Mouse (Mus musculus) gonadal fat pad, adult 2 months (tissue): ENCODE results near the gene Sema3f. TPM values are rescaled to one million over a fixed set of nuclear protein-coding genes. Genes with fewer than 3 reads are reported as not detected.

ENCODE experiments used
- DNase-seq: peaks from one replicate; pipeline ENCODE4 v3.0.0-alpha.2; 2012; ENCODE audit warnings: low read depth
- polyA plus RNA-seq: library from polyadenylated mRNA; depleted of rRNA; stranded (reverse); fragments of >200 nt; gene quantifications from 2 replicates; pipeline ENCODE4 v1.2.3, GENCODE M21; 2012

Sema3f gene
- polyA plus RNA-seq, 1 experiment, result 64.0 TPM

DNA sequence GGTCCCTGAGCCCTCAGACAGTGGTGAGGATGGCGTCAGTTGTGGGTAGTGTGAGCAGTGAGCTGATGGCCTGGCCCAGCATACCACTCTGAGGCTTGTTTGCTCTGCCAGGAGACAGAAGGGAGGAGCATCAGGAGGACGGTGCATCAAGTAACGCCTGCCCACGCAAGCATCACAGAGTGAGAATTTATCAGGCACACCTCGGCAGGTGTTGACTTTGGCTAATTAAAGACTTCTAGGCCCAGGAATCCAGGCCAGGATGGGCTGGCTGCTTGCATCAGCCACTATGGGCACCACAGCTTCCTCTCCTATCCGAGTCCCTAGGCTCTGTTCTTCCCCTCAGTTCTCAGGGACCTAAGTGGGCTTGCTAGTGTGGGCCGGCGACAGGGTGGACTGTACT lies 47.9 kb downstream of the Sema3f start:
- DNase-seq, result no peak

DNA sequence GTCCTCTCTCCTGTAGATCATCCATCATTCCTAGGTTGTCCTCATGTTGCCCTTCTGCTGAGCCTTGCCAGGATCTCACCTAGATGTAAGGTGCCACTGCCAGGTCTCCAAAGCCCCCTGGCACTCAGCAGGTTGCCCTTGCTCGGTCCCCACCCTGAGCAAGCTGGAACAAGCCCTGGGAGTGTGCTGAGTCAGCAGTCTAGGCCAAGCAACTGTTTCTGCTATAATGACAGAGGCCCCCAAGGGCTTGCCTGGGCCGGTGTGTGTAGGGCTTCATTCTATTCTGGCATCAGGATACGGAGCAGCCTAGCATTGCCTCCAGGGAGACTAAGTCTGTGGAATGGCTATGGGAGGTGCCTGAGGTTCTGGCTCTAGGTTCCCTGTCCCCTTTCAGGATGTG lies 49.5 kb downstream of the Sema3f start:
- DNase-seq, result no peak

DNA sequence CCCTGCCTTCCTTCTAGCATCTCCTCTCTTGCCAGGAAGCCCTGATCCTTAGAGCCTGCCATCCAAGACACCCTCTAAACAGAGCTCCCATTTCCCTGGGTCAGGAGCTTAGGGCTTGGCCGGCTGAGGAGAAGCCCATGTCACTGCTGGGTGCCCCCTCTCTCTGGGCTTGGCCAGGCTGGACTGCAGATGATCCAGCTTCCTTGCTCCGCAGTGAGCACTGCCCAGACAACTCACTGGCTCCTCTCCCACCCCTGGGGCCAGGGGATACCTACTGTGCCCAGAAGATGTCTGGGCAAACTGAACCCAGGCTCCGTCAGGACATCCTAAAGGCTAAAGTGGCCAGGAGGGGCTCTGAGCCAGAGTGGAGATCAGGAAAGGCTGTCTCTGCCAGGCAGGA lies 50.3 kb downstream of the Sema3f start:
- DNase-seq, result no peak

DNA sequence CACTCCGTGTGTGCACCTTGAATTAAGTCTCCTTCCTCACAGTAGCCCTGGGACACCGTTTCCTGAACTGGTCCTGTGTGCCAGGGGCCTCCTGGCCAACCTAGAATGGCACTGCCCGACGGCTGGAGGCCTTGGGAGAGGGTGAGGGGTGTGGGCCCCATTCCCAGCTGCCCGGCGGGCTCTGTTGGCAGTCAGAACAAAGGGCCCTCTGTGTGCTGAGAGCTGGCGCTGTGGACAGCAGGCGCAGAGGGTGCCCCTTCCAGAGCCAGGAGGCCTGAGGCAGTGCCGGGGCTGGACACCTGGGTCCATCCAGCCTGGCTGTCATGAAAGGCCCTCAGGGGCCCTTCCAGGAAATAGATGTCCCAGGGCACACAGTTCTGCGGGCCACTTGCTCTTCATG lies 50.7 kb downstream of the Sema3f start:
- DNase-seq, result no peak

DNA sequence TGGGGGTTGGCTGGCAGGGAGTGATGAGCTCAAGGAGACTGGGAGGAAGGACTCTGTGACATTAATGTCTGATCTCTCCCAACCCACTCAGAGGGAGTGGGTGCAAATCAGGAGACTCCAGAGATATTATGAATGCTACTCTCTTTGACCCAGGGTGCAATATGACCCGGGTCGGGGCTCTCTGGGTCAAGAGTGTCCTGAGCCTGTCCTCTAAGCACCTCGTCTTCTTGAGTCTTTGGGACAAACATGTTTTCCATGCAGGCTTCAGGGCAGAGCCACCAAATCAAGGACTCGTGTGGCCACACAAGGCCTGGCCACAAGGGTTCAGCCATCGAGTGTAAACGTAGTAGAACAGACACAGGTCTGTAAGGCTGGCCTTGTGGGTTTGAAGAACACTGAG lies 52.2 kb downstream of the Sema3f start:
- DNase-seq, result no peak

DNA sequence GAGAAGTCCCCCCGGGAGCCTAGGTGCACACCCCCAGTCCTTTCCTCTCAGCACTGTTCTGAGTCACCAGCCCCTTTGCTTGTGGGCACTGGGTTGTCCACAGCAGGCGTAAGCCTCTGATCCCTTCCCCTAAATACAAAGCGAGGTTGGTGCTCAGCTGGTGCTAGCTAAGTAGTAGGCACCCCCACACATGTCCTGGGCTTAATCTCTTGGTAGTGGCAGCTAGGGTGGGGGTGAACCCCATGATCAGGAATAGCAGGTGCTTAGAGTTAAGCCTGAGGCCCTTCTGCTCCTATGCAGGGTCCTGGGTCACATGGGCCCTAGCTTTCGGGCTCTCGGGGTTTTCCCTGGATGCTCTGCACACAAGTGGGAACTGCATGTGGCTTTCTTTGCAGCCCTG lies 53.1 kb downstream of the Sema3f start:
- DNase-seq, result no peak

DNA sequence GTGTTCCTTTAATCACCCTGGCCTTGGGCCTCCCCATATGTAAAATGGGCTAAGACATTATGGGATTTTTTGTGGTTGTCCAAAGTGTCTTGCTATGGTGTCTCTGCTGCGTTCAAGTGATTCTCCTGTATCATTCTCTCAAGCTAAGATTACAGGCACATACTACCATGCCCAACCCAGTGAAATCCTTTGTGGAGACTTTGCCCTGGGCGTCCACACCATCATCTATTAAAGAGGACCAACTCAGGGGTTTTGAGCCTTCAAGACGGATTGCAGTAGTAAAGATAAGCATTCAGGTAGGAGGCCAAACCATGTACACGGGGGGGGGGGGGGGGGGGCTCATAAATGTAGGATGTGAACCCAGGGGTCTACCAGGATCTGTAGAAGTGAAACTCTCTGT lies 55.7 kb downstream of the Sema3f start:
- DNase-seq, result no peak

DNA sequence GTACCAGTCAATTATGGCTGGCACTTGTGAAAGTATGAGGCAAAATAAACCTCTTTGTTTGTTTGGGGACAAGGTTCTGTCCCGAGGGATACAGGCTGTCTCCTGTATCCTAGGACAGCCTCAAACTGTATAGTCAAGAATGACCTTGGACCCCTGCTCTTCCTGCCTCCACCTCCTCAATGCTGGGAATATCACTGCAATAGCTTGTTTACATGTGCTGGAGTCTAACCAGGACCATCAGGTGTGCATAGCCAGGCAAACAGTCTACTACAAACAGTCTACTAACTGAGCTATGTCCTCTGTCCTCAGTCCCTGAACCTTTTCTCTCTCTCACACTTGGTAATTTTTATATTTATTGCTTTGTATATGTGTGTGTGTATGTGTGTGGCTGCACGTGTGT lies 56.8 kb downstream of the Sema3f start:
- DNase-seq, result no peak

DNA sequence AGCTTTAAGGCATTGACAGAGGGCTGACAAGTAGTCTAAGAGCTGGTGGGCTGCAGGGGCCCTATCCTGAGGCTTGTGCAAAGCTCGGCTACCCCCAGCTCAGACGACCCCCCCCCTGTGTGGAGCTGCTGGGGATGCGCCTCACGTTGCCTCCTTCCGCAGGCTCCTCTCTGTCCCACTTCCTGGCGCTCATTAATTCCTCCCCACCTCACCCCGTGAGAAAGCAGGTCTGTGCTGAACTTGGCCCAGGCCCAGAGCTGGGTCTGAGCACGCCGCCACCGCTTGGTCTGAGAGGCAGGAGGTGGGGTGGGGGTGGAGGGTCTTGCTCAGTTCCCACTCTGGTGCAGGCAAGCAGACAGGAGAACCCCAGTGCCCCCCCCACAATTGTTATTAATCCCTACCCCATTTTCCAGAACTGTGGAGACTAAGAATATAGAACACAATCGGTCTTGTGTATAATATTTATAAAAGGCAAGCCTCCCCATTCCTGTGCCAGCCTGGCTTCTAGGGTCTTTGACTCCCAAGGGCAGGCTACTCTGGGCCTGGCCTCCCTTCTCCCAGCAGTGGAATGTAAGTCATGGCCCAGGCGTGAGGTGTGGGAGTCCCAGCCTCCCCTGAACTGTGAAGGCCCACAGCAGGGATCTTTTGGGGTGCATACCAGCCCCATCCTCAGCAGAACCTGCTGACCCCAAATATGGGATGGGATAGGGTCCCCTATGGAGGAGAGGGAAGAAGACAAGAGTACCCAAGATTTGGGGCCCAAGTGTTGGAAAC lies 59.4 kb downstream of the Sema3f start:
- DNase-seq, result no peak

DNA sequence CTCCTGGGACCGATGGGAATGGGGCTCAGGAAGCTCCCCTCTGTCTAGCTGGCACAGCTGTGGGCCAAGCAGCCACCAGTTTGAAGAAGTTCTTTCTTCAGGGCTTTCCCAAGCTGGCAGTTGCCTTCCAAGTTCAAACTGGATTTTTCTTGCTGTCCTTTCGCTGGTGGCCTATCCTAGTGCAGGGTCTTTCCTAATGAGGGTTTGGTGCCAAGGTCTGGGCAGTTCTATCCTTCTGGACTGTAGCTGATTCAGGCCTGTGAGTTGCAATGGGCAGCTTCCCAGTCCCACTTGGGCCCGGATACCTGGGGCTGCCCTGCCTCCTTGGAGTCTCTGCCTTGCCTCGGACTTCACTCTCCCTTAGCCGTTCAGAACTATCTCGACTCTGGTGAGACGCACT lies 60.0 kb downstream of the Sema3f start:
- DNase-seq, result no peak

DNA sequence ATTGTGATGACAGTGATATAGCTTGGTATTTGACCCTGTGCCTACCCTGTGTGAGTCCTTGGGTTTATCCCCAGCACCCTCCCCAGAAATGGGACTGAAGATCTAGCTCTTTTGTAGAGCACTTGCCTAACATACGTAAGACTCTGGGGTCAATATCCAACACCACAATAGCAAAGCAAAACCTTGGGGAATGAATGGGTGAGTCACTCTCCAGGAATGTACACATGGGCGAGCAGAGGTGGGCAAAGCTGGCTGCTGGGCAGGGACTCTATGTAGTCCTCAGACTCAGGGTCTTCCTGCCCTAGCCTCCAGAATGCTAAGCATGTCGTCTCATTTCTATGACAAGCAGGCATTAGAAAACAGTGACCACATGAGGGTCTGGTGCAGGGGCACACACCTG lies 61.5 kb downstream of the Sema3f start:
- no peak for DNase-seq

DNA sequence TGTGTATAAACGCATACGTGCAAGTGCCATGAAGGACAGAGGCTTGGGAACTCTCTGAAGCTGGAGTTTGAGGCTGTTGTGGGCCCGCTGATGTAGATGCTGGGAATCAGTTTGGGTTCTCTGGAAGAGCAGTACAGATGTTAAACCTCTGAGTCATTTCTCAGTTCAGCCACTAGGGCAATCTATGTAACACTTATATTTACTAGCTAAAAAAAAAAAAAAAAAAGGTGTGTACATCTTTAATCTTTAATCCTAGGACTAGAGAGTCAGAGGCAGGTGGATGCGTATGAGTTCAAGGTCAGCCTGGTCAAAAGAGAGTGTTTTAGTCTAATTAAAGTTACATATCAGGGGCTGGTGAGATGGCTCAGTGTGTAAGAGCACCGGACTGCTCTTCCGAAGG lies 63.3 kb downstream of the Sema3f start:
- no peak for DNase-seq

DNA sequence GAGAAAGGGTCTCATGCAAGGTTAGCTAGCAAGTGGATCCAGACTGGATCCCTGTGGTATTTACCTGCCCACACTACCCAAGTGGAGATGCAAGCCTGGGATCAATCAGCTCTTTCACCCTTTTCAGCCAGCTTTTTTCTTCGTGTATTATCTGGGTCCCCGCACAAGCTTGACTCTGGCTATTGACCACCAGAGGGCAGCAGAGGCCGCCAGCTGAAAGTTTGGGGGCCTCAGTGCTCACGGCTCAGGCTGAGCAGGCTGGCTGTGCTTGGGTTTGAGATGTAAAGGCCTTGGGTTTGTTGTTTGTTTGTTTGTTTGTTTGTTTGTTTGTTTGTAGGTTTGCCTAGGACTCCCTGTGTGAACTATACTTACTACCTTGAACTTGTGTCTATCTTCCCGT lies 64.7 kb downstream of the Sema3f start:
- no peak for DNase-seq

DNA sequence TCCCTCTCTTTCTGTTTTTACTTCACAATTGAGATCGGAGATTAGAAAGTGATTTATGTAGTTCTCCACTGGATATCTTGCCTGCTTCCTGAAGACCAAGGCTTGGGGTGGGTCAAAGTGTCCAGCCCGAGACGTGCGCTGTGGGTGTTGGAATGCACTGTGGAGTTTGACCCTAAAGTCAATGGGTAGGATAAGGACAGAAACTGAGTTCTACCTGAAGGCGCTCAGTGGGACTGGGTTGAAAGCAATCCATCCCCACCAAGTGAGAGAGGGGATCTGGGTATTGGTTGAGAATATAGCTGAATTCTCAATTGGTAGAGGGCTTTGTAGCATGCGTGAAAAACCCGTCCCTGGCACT lies 65.1 kb downstream of the Sema3f start:
- DNase-seq, result no peak

DNA sequence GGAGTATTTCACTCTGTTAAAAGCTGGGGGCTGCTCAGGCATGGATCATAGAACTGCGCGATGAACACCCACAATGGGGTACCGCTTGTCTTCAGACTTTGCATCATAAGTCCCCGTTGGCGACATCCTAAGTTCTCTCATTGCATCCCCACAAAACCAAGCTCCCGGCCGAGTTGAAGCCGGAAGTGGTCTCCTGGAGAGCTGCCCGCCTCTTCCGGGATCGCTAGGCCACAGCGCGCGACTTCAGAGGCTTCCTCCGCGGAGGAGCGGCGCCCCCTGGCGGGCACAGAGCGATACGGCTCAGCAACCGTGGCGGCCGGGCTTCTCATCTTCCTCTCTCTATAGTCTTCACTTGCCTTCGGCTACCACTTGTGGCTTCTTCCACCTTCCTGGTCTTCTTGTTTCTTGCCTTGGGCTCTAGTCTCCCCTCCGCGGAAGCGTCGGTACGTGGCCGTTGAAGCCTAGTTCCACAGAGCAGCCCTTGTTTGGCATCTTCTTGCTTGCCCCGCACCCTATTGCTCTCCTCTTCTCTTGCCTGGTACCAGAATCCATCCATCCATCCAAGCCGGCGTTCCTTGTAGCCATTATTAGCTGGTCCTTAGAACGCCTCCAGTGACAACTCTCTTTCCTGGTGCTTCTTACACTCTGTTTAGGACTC lies 65.7 kb downstream of the Sema3f start:
- no peak for DNase-seq

DNA sequence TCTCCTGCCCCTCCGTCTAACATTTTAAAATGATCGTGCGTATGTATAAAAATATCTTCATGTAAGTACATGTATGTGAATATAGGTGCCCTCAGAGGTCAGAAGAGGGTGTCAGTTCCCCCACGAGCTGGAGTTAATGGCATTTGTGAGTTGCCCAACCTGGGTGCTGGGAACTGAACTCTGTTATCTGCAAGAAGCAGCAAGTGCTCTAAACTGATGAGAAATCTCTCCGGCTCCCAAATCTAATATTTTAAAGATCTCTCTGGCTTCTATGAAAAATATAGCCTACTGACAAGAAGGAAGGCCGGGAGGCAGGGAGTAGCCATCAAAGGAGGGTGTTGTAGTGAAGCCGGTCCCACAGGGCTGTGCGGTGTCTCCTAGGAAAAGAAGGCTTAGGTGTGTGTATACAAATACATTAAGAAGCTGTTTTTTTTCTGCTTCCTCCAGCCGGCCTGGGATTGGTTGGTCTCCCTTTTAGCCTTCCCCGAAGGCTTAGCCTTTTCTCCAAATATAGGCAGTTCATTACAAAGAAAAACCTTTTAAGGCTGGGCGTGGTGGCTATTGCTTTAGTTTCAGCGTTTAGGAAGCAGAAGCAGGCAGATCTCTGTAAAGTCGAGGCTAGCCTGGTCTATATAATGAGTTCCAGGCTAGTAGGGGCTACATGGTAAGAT lies 66.6 kb downstream of the Sema3f start:
- no peak for DNase-seq

DNA sequence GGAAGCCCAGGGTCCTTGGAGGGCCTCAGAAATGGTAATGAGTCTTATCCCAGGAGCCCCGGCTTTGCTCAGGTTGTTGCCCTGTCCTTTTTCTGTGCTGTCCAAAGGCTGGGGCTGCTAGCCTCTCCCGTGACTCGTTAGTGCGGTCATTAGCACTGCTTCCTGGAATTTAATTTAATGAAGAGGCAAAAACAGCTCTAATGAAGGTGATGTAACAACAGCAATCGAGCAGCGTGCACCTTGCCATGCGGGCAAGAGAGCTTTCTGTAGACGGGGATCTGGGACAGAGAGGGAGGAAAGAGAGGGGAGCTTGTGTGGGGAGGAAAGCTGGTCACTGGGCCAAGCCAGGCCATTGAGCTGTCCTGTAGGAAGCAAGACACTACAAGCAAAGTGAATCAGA lies 68.6 kb downstream of the Sema3f start:
- DNase-seq, result no peak

DNA sequence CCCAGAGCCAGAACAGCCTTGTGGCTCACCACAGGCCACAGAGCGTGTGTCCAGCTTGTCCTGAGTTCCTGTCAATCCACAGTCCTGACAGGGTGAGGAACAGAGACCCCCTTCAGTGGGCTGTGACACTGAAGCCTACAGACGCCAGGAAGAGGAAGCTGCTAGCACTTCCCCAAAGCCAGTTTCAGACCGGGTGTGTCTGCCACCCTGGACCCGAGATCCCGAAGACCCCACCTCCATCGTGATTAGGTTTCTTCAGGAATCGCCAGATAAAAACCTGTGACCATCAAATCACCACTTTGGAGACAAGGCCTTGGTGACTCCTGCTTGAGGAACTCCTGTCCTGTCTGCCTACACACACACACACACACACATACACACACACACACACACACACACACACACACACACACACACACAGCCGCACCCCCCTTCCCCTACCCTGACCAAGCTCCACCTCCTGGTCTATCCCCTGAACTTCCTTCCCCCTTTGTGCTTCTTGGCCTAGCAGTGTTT lies 70.0 kb downstream of the Sema3f start:
- DNase-seq, result no peak

DNA sequence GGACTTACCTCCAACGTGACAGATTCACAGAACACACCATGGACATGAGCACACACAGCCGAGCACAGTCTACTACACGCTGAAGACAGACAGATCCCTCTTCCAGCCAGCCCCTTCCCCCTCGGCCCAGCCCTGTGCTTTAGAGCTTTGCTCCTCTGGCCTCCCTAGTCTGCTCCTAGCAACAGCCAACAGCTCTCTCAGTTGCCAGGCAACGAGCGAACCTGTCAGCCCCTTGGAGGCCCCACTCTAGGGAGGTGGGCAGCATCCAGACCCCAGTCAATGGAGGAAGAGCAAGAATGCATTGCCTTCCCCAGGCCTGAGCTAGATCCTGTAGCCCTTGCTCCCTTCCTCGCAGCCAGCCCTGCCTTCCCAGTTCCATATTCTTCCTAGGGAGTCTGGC lies 73.2 kb downstream of the Sema3f start:
- no peak for DNase-seq

DNA sequence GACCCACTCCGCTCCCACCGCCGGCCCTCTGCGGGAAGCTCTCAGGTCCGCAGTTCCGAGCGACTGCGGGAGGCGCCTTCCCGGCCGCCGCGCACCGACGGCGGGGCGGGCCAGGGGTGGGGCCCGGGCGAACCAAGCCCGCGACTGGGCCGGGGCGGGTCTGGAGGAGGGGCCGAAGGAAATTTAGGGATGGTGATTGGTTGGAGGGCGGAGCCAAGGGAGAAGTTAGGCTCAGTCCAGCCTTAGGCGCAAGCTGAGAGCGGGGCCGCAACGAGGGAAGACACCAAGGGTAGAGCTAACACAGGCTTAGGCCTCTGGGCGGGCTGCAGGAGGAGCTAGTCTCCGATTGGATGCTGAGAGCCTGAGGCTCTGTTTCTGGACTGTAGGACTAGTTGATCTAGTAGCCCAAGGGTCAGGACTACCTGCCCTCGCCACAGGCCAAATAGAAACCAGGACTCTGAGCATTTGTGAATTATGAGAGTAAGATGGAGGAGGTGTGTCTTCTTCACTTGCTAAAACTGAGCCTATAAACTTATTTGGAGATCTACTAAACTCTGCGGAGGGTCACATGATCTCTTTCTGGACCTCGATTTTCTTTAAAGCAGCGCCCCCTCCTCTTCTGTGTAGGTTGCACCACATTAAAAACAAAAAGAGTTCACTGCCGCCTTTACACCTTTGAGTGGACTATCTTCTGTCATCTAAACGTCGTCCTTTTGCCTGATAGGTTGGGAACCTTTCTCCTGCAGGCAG lies 74.8 kb downstream of the Sema3f start, which contains the start of gene Gnai2:
Gnai2 (minus strand) TSS at position 89 of the 750 bp plus-strand sequence.
- no peak for DNase-seq

DNA sequence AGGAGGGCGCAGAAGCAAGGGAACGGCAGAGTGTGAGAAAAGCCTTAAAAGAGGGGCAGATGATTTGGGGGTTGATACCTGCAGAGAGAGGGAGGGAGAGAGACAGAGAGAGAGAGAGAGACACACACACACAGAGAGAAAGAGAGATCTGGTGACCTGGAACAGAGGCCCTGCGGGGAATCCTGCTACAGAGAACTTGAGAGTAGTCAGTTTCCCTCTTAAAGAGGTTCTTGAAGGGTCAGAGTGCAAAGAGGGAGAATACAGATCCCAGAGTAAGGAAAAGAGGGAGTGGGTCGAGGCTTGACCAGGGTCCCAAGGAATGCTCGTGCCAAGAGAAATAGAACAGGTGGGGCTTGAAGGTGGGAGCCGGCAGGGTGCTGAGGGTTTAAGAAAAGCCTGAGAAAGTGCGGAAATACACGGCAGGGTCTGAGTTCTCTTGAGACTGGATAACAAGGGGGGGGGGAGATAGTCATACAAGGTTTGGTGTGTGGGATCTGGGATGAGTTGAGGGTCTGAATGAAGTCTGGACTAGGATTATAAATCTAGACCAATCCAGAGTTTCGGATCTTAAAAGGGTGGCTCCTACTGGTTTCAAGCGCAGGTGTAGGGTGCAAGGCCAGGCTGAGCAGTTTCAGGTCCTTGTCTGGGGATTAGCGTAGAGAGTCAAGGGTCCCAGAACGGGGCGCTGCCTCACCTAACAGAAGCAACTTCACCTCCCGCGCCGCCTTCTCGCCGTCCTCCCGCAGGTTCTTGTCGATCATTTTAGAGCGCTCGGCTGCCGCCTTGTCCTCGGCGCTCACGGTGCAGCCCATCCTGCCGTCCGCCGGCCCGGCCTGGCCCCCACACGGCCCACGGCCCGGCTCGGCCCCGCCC lies 75.6 kb downstream of the Sema3f start:
- no peak for DNase-seq
